Mouse (Mus musculus) midbrain, embryonic 15.5 days (tissue): ENCODE results near the gene Npepps. TPM values are rescaled to one million over a fixed set of nuclear protein-coding genes. Genes with fewer than 3 reads are reported as not detected.
"Not testable (repeated sequence)": the region's sequence is repeated elsewhere in the genome, so short reads cannot be mapped to it uniquely, and the experiment has no call there.

Experiments
- ATAC-seq: fragments of 200-750 bp; cut with Nextera tagmentation; replicated peaks from 2 replicates; pipeline ENCODE4 v1.8.0; 2017; ENCODE audit warnings: moderate TSS enrichment
- H3K27ac ChIP-seq: fragments of 300-500 bp; sonication (generic); 2 replicates; pipeline ENCODE4 v1.5.1; 2015; ENCODE audit warnings: mild to moderate bottlenecking, inconsistent platforms
- H3K27me3 ChIP-seq: fragments of 300-500 bp; sonication (generic); replicated peaks from 2 replicates; pipeline ENCODE4 v1.6.1; 2015; ENCODE audit warnings: inconsistent platforms
- H3K36me3 ChIP-seq: fragments of 300-500 bp; sonication (generic); replicated peaks from 2 replicates; pipeline ENCODE4 v1.6.1; 2015; ENCODE audit warnings: inconsistent platforms
- H3K4me1 ChIP-seq: fragments of 300-500 bp; sonication (generic); 2 replicates; pipeline ENCODE4 v1.6.1; 2015; ENCODE audit warnings: inconsistent platforms
- H3K4me2 ChIP-seq: fragments of 300-500 bp; sonication (generic); 2 replicates; pipeline ENCODE4 v1.6.1; 2015; ENCODE audit warnings: inconsistent platforms, mild to moderate bottlenecking, moderate library complexity
- H3K4me3 ChIP-seq: fragments of 300-500 bp; sonication (generic); 2 replicates; pipeline ENCODE4 v1.5.1; 2015; ENCODE audit warnings: mild to moderate bottlenecking, inconsistent platforms
- H3K9ac ChIP-seq: fragments of 300-500 bp; sonication (generic); 2 replicates; pipeline ENCODE4 v1.6.1; 2015; ENCODE audit warnings: mild to moderate bottlenecking, inconsistent platforms
- H3K9me3 ChIP-seq: fragments of 300-500 bp; sonication (generic); 2 replicates; pipeline ENCODE4 v1.6.1; 2016; ENCODE audit warnings: inconsistent platforms
- WGBS: fragments of 180-500 bp; shearing (Covaris S2); methylation state at CpG from one replicate; pipeline ENCODE4 v1.1.7; 2015; ENCODE audit warnings: mixed read lengths; 5-methylcytosine and 5-hydroxymethylcytosine counted together
- polyA plus RNA-seq: library from polyadenylated mRNA; unstranded; fragments of >200 nt; fragmentation: Nextera tagmentation; extraction: Ambion mirVana; gene quantifications from 2 replicates; pipeline ENCODE4 v1.2.1, GENCODE M21; 2015

The Npepps gene
- polyA plus RNA-seq, result 144 and 161 TPM in 2 replicates

- peak; percentile 68 for ATAC-seq
- Histone ChIP-seq H3K4me2 (peak within 1 kb of the TSS; percentile 61), H3K4me3 (peak within 1 kb of the TSS; percentile 74), H3K4me1 (peaks cover 31% of the 10 kb centered on the region), H3K36me3 (no peaks in the 10 kb centered on the region), H3K9ac (peak within 1 kb of the TSS; percentile 94), H3K27me3 (no peaks in the 10 kb centered on the region), H3K27ac (peak within 1 kb of the TSS; percentile 97), H3K9me3 (no peaks in the 10 kb centered on the region)
- under 1% methylated on average over 41 of the region's 83 CpGs for WGBS
Observed at GRCm38 (mm10) chr11:97280216-97280861, at the start of gene Npepps. TSS of gene Npepps (minus strand) at chr11:97280638.

GRCm38 (mm10) chr11:97328148-97328547 is 47.7 kb upstream of the Npepps start:
- no peak overlapping the region for H3K27ac ChIP-seq
- H3K9me3 ChIP-seq, result no peaks in the 10 kb centered on the region
- no peak overlapping the region for H3K4me2 ChIP-seq
- no peaks in the 10 kb centered on the region for H3K4me1 ChIP-seq
- H3K9ac ChIP-seq, result no peak overlapping the region
- no peak for ATAC-seq
- H3K4me3 ChIP-seq, result no peak overlapping the region
- 25% methylated on average over 9 of the region's 9 CpGs for WGBS
- peaks cover 39% of the 10 kb centered on the region; the same call in 1 of the 2 replicates for H3K36me3 ChIP-seq
- no peaks in the 10 kb centered on the region for H3K27me3 ChIP-seq

- H3K4me3 ChIP-seq, result no peak overlapping the region
- WGBS, result 76% methylated on average over 1 of the region's 1 CpGs
- no peak overlapping the region for H3K9ac ChIP-seq
- no peak overlapping the region for H3K4me2 ChIP-seq
- H3K36me3 ChIP-seq, result peaks cover 42% of the 10 kb centered on the region; the same call in 1 of the 2 replicates
- H3K9me3 ChIP-seq, result no peaks in the 10 kb centered on the region
- no peak overlapping the region for H3K27ac ChIP-seq
- H3K4me1 ChIP-seq, result no peaks in the 10 kb centered on the region
- ATAC-seq, result no peak
- no peaks in the 10 kb centered on the region for H3K27me3 ChIP-seq
Observed at GRCm38 (mm10) chr11:97325224-97325623, 44.8 kb upstream of the Npepps start.

GRCm38 (mm10) chr11:97321894-97322600 is 41.6 kb upstream of the Npepps start:
- not testable (repeated sequence) for H3K4me2 ChIP-seq, H3K27ac ChIP-seq, H3K4me1 ChIP-seq, H3K4me3 ChIP-seq, H3K9me3 ChIP-seq, H3K9ac ChIP-seq, H3K27me3 ChIP-seq, ATAC-seq
- peaks cover 30% of the 10 kb centered on the region; the same call in 1 of the 2 replicates for H3K36me3 ChIP-seq
- 84% methylated on average over 8 of the region's 8 CpGs for WGBS

- WGBS, result 95% methylated on average over 8 of the region's 8 CpGs
- Histone ChIP-seq H3K9ac (no peak overlapping the region), H3K4me1 (peaks cover 8% of the 10 kb centered on the region), H3K9me3 (no peaks in the 10 kb centered on the region), H3K4me2 (no peak overlapping the region), H3K36me3 (peaks cover 22% of the 10 kb centered on the region; the same call in 1 of the 2 replicates), H3K27me3 (no peaks in the 10 kb centered on the region), H3K27ac (no peak overlapping the region), H3K4me3 (no peak overlapping the region)
- ATAC-seq, result no peak
Observed at GRCm38 (mm10) chr11:97321197-97321596, 40.8 kb upstream of the Npepps start.

- H3K4me3 ChIP-seq, result peak within 1 kb of the TSS; percentile 51
- H3K27ac ChIP-seq, result peak within 1 kb of the TSS; percentile 84
- H3K9ac ChIP-seq, result peak within 1 kb of the TSS; percentile 67
- WGBS, result under 1% methylated on average over 50 of the region's 50 CpGs
- H3K4me1 ChIP-seq, result peaks cover 22% of the 10 kb centered on the region
- H3K4me2 ChIP-seq, result peak within 1 kb of the TSS; percentile 53
- peak; percentile 96 for ATAC-seq
- H3K27me3 ChIP-seq, result no peaks in the 10 kb centered on the region
- no peaks in the 10 kb centered on the region for H3K36me3 ChIP-seq
- no peaks in the 10 kb centered on the region for H3K9me3 ChIP-seq
Observed at GRCm38 (mm10) chr11:97315504-97316503, 35.4 kb upstream of the Npepps start, which contains the start of gene Mrpl45. TSS of gene Mrpl45 (plus strand) at chr11:97315716.

GRCm38 (mm10) chr11:97314751-97315503 is 34.5 kb upstream of the Npepps start:
- H3K4me3 ChIP-seq, result peak overlapping the region; percentile 51
- no peaks in the 10 kb centered on the region for H3K36me3 ChIP-seq
- H3K9ac ChIP-seq, result peak overlapping the region; percentile 25; the same call in 1 of the 2 replicates
- peak overlapping the region; percentile 53 for H3K4me2 ChIP-seq
- no peaks in the 10 kb centered on the region for H3K9me3 ChIP-seq
- ATAC-seq, result no peak
- WGBS, result 47% methylated on average over 8 of the region's 8 CpGs
- H3K27me3 ChIP-seq, result no peaks in the 10 kb centered on the region
- peaks cover 30% of the 10 kb centered on the region for H3K4me1 ChIP-seq
- peak overlapping the region; percentile 84 for H3K27ac ChIP-seq

GRCm38 (mm10) chr11:97314110-97314509 is 33.7 kb upstream of the Npepps start:
- ATAC-seq, result no peak
- Histone ChIP-seq H3K4me1 (peaks cover 37% of the 10 kb centered on the region), H3K4me2 (no peak overlapping the region), H3K27me3 (no peaks in the 10 kb centered on the region), H3K36me3 (no peaks in the 10 kb centered on the region), H3K9me3 (no peaks in the 10 kb centered on the region), H3K9ac (no peak overlapping the region), H3K4me3 (no peak overlapping the region), H3K27ac (no peak overlapping the region)
- 91% methylated on average over 3 of the region's 3 CpGs for WGBS

- not testable (repeated sequence) for H3K4me2 ChIP-seq, H3K4me3 ChIP-seq, ATAC-seq, H3K9me3 ChIP-seq, H3K36me3 ChIP-seq, H3K9ac ChIP-seq, H3K27me3 ChIP-seq, H3K27ac ChIP-seq
- WGBS, result 85% methylated on average over 1 of the region's 1 CpGs
- H3K4me1 ChIP-seq, result peaks cover 37% of the 10 kb centered on the region
Observed at GRCm38 (mm10) chr11:97312871-97313270, 32.4 kb upstream of the Npepps start.

GRCm38 (mm10) chr11:97310895-97311631 is 30.6 kb upstream of the Npepps start:
- Histone ChIP-seq H3K4me2 (peak overlapping the region; percentile 62), H3K4me1 (peaks cover 28% of the 10 kb centered on the region), H3K27ac (peak overlapping the region; percentile 60; the same call in 1 of the 2 replicates), H3K9me3 (no peaks in the 10 kb centered on the region), H3K36me3 (no peaks in the 10 kb centered on the region), H3K27me3 (no peaks in the 10 kb centered on the region), H3K9ac (peak overlapping the region; percentile 1; the same call in 1 of the 2 replicates), H3K4me3 (peak overlapping the region; percentile 20)
- WGBS, result 2% methylated on average over 18 of the region's 18 CpGs
- ATAC-seq, result no peak
